Mouse (Mus musculus): ENCODE data around the gene CK137956. TPM values are rescaled to one million over a fixed set of nuclear protein-coding genes. Genes with fewer than 3 reads are reported as not detected.

CK137956 gene
- not detected for polyA plus RNA-seq (2014; fragmentation: Illumina TruSeq; extraction: RNeasy Lipid Tissue Mini Kit (QIAGEN cat#74804); ENCODE audit: low read depth, low replicate concordance)

DNA sequence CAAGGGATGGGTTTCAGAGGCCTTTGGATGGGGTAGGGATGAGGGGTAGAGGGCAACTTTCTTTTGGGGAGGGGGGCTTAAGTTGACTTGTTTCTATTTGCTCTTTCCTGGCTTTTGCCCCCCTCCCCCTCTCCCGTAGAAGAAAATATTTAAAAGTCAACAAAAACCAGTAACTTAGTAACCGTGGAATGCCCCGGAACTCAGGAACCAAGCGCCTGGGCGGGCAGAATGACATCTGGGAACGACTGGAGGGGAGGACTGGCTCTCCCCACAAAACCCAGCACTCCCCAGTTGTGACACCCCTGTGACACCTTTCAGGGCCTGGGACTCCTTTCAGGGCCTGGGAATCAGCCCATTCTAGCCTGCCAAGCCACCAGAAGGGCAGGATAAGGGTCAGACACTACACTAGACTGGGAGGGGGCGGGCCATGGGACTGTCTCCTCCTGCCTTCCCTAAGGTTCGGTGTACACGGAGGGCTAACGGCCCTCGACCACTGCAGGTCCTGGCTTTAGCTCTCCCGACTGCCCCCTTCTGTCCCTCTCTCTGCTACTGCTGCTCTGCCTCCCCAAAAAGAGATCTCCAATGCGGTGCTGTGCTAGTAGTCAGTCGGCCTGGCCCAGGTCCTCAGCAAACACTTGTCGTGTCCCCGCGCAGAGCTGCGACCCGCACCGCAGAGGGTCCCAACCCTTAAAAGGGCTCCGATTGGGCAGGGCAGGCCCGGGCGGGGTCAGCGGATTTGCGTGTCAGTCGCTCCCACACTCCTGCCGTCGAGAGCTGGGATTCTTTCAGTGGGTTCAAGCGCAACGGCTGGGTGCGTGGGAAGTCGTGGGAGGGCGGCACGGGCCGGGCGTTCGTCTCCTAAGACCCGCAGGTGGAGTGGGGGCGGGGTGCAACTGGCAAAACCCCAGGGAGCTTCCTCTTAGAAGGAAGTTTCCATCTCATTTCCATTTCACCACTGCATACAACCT, at the start of gene CK137956:
CK137956 (minus strand) TSS at position 51 of the 968 bp plus-strand sequence.

DNA sequence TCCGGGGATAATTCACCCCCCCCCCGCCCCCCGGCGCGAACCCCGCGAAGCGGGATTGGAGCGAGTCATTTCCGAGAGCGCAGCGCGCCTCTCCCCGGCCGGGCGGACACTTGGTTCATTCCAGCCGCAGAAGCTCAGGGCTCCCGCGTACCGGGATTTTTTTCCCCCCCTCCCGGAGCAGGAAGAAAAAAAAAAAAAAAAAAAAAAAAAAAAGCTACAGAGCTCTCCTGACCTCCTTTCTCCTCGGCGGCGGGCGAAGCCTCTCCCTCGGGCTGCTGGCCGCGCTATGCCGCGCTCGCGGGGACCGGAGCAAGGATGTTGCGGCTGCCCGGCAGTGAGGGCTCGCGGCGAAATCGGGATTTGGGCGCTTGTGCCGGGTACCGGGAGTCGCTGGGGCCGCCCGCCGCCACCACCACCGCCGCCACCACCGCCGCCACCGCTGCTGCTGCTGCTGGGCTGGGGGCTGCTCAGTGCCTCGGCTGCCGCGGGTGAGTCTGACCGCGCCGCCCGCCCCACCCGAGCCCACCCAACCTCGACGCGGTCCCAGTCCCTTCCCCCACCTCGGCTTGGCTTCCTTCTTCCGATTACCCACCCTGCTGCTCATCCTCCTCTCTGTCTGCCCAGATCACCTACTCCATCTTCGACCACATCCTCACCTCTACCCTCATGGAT, 17.2 kb upstream of the CK137956 start, which contains the start of gene Csmd2:
Csmd2 (plus strand) TSS at position 74 of the 672 bp plus-strand sequence.

Other genes starting within 250 kb of the CK137956 start
- gene Csmd2, start 16.9 kb upstream of the CK137956 start, polyA plus RNA-seq (2014; fragmentation: Illumina TruSeq; extraction: RNeasy Lipid Tissue Mini Kit (QIAGEN cat#74804); ENCODE audit: low read depth, low replicate concordance): not detected